Mouse (Mus musculus) megakaryocyte, adult 5-6 weeks (primary cell): ENCODE results near the gene Thap8. TPM values are rescaled to one million over a fixed set of nuclear protein-coding genes. Genes with fewer than 3 reads are reported as not detected.

Source experiments
- total RNA-seq, 2 experiments: library from RNA; stranded (forward) in 1 of 2; stranded (reverse) in 1 of 2; fragments of 153-499, 151-499 nt in 1 of 2; fragments of 221-1000, 200-1000 nt in 1 of 2; gene quantifications; 2 replicates each; pipeline versions ENCODE4 v1.2.3 to v1.2.4; 2015 to 2017

Gene Thap8
- total RNA-seq, 2 experiments from 2014 or later: 0.51 to 0.84 TPM

Other genes with a start within 250 kb of the Thap8 start
- gene Zfp14, start 228.7 kb upstream of the Thap8 start, total RNA-seq (2015): 1.4 and 2.1 TPM in 2 replicates
- gene Zfp14, start 228.7 kb upstream of the Thap8 start, total RNA-seq (2017): 0.89 and 0.95 TPM in 2 replicates
- gene Zfp82, start 207.2 kb upstream of the Thap8 start, total RNA-seq (2015): 0.83 and 0.91 TPM in 2 replicates
- 3.0 and 3.2 TPM in 2 replicates for gene Zfp82, start 207.2 kb upstream of the Thap8 start, total RNA-seq (2017)
- 1.4 TPM in 1 of 2 replicates, not detected in the other for gene Gm26920, start 189.7 kb upstream of the Thap8 start, total RNA-seq (2015)
- not detected in 2 replicates for gene Gm26920, start 189.7 kb upstream of the Thap8 start, total RNA-seq (2017)
- gene Zfp566, start 189.6 kb upstream of the Thap8 start, total RNA-seq (2015): 2.7 and 3.5 TPM in 2 replicates
- gene Zfp566, start 189.6 kb upstream of the Thap8 start, total RNA-seq (2017): 0.85 and 1.9 TPM in 2 replicates
- 26.0 and 29.6 TPM in 2 replicates for gene Zfp260, start 185.3 kb upstream of the Thap8 start, total RNA-seq (2015)
- 22.8 and 26.4 TPM in 2 replicates for gene Zfp260, start 185.3 kb upstream of the Thap8 start, total RNA-seq (2017)
- 6.7 and 7.8 TPM in 2 replicates for gene Zfp382, start 158.2 kb upstream of the Thap8 start, total RNA-seq (2015)
- 14.9 and 15.2 TPM in 2 replicates for gene Zfp382, start 158.2 kb upstream of the Thap8 start, total RNA-seq (2017)
- gene Zfp146, start 110.3 kb upstream of the Thap8 start, total RNA-seq (2015): 16.6 and 25.2 TPM in 2 replicates
- 32.8 and 35.2 TPM in 2 replicates for gene Zfp146, start 110.3 kb upstream of the Thap8 start, total RNA-seq (2017)
- gene Cox7a1, start 96.0 kb upstream of the Thap8 start, total RNA-seq (2015): 0.91 and 1.6 TPM in 2 replicates
- 0.94 and 2.4 TPM in 2 replicates for gene Cox7a1, start 96.0 kb upstream of the Thap8 start, total RNA-seq (2017)
- gene Capns1, start 81.3 kb upstream of the Thap8 start, total RNA-seq (2015): 485 and 524 TPM in 2 replicates
- gene Capns1, start 81.3 kb upstream of the Thap8 start, total RNA-seq (2017): 307 and 314 TPM in 2 replicates
- gene Polr2i, start 48.1 kb upstream of the Thap8 start, total RNA-seq (2015): 46.4 and 51.0 TPM in 2 replicates
- 31.5 and 39.1 TPM in 2 replicates for gene Polr2i, start 48.1 kb upstream of the Thap8 start, total RNA-seq (2017)
- 84.2 and 92.7 TPM in 2 replicates for gene Tbcb, start 47.8 kb upstream of the Thap8 start, total RNA-seq (2015)
- 30.2 and 48.2 TPM in 2 replicates for gene Tbcb, start 47.8 kb upstream of the Thap8 start, total RNA-seq (2017)
- 0.55 TPM in 1 of 2 replicates, not detected in the other for gene Ovol3, start 44.4 kb upstream of the Thap8 start, total RNA-seq (2015)
- gene Ovol3, start 44.4 kb upstream of the Thap8 start, total RNA-seq (2017): not detected in 2 replicates
- gene Wdr62, start 325 bp downstream of the Thap8 start, total RNA-seq (2015): 13.3 and 19.5 TPM in 2 replicates
- 6.8 and 10.5 TPM in 2 replicates for gene Wdr62, start 325 bp downstream of the Thap8 start, total RNA-seq (2017)
- gene Clip3, start 11.6 kb downstream of the Thap8 start, total RNA-seq (2015): 0.04 TPM in 1 of 2 replicates, not detected in the other
- not detected in 2 replicates for gene Clip3, start 11.6 kb downstream of the Thap8 start, total RNA-seq (2017)
- gene Alkbh6, start 28.6 kb downstream of the Thap8 start, total RNA-seq (2015): 18.2 and 24.2 TPM in 2 replicates
- gene Alkbh6, start 28.6 kb downstream of the Thap8 start, total RNA-seq (2017): 19.0 and 22.3 TPM in 2 replicates
- 0.58 and 1.9 TPM in 2 replicates for gene Syne4, start 34.7 kb downstream of the Thap8 start, total RNA-seq (2015)
- 0.49 and 1.1 TPM in 2 replicates for gene Syne4, start 34.7 kb downstream of the Thap8 start, total RNA-seq (2017)
- gene E130208F15Rik, start 41.6 kb downstream of the Thap8 start, total RNA-seq (2015): 0.11 TPM in 1 of 2 replicates, not detected in the other
- gene E130208F15Rik, start 41.6 kb downstream of the Thap8 start, total RNA-seq (2017): 0.57 and 0.88 TPM in 2 replicates
- 3.7 and 5.1 TPM in 2 replicates for gene Sdhaf1, start 43.8 kb downstream of the Thap8 start, total RNA-seq (2015)
- 5.8 and 5.9 TPM in 2 replicates for gene Sdhaf1, start 43.8 kb downstream of the Thap8 start, total RNA-seq (2017)
- 0.11 TPM in 1 of 2 replicates, not detected in the other for gene Lrfn3, start 82.7 kb downstream of the Thap8 start, total RNA-seq (2015)
- not detected in 2 replicates for gene Lrfn3, start 82.7 kb downstream of the Thap8 start, total RNA-seq (2017)
- 2,723 and 2,838 TPM in 2 replicates for gene Tyrobp, start 133.7 kb downstream of the Thap8 start, total RNA-seq (2015)
- gene Tyrobp, start 133.7 kb downstream of the Thap8 start, total RNA-seq (2017): 1,463 and 1,715 TPM in 2 replicates
- 45.8 and 47.6 TPM in 2 replicates for gene Hcst, start 139.8 kb downstream of the Thap8 start, total RNA-seq (2015)
- gene Hcst, start 139.8 kb downstream of the Thap8 start, total RNA-seq (2017): 13.3 and 18.5 TPM in 2 replicates
- 23.0 and 28.6 TPM in 2 replicates for gene Nfkbid, start 141.6 kb downstream of the Thap8 start, total RNA-seq (2015)
- 13.3 and 17.2 TPM in 2 replicates for gene Nfkbid, start 141.6 kb downstream of the Thap8 start, total RNA-seq (2017)
- 0.07 and 0.25 TPM in 2 replicates for gene Aplp1, start 165.4 kb downstream of the Thap8 start, total RNA-seq (2015)
- gene Aplp1, start 165.4 kb downstream of the Thap8 start, total RNA-seq (2017): 0.08 TPM in 1 of 2 replicates, not detected in the other
- not detected in 2 replicates for gene Kirrel2, start 177.6 kb downstream of the Thap8 start, total RNA-seq (2015)
- gene Kirrel2, start 177.6 kb downstream of the Thap8 start, total RNA-seq (2017): 0.07 TPM in 1 of 2 replicates, not detected in the other
- not detected in 2 replicates for gene Nphs1, start 178.2 kb downstream of the Thap8 start, total RNA-seq (2015)
- gene Nphs1, start 178.2 kb downstream of the Thap8 start, total RNA-seq (2017): 0.29 TPM in 1 of 2 replicates, not detected in the other
- not detected in 2 replicates for gene Prodh2, start 213.5 kb downstream of the Thap8 start, total RNA-seq (2015)
- not detected in 2 replicates for gene Prodh2, start 213.5 kb downstream of the Thap8 start, total RNA-seq (2017)